Mouse (Mus musculus): Measurements from ENCODE around the gene Rwdd2a.

DNA sequence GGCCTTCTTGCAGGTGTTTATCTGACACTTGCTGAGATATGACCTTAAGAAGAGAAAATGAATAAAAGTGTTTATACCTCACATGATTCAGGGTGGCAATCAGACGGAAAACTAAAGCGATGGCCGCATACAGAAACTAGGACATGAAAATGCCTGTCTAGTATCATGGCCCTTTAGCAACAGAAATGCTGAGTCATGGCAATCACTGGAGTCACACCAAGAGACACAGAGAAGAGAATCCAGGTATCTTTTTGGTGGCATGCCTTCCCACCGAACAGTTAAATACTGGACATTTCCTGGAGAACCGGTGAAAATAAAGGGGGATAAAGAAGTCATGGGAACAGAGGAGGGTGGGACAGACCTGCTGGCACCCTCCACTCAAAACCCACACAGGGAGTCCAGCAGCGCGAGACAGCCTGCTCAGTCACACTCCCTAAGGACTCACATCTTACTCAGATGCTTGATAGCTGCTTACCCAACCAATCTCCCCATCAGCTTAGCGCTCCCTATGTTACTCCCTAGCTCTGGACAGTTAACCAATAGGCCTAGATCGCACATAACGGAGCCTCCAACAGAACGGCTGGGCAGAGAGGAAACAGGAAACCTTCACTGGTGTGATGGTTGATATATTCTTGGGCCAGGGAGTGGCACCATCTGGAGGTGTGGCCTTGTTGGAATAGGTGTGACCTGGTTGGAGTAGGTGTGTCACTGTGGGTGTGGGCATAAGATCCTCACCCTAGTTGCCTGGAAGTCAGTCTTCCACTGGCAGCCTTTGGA, 15.4 kb downstream of the Rwdd2a start:
- TF ChIP-seq POLR2A (IDR thresholded peaks at IDR 0.05; ENCODE audit: borderline replicate concordance, control insufficient read depth, low read depth, low read length) (no peak), CTCF (IDR thresholded peaks at IDR 0.05; ENCODE audit: control insufficient read depth, insufficient read depth, low read length) (no peak)
